Mouse (Mus musculus) E14TG2a.4 (cell line): ENCODE data around the gene Npb.

Experiments
- H3K27me3 ChIP-seq: 2 replicates; pipeline ENCODE4 v1.6.1; 2014; ENCODE audit warnings: low read length, control low read depth; ENCODE audit not compliant: insufficient read depth
- H3K36me3 ChIP-seq: 2 replicates; pipeline ENCODE4 v1.6.1; 2014; ENCODE audit warnings: low read length, control low read depth; ENCODE audit not compliant: insufficient read depth
- H3K4me1 ChIP-seq: replicated peaks from 2 replicates; pipeline ENCODE4 v1.6.1; 2014; ENCODE audit warnings: low read depth, low read length, control low read depth
- H3K4me3 ChIP-seq: replicated peaks from 2 replicates; pipeline ENCODE4 v1.5.1; 2014; ENCODE audit warnings: mild to moderate bottlenecking, low read length
- H3K9me3 ChIP-seq: 2 replicates; pipeline ENCODE4 v1.6.1; 2014; ENCODE audit warnings: low read length, control low read depth
- CTCF ChIP-seq: conservative IDR thresholded peaks from 2 replicates; pipeline ENCODE4 v1.5.1; 2014; ENCODE audit warnings: low read length
- NANOG ChIP-seq: IDR thresholded peaks from 2 replicates; pipeline ENCODE4 v1.6.1; 2014; ENCODE audit warnings: borderline replicate concordance, low read length, mixed read lengths
- POU5F1 ChIP-seq: IDR thresholded peaks from 2 replicates; pipeline ENCODE4 v1.6.1; 2014; ENCODE audit warnings: low read length, borderline replicate concordance

Npb gene

DNA sequence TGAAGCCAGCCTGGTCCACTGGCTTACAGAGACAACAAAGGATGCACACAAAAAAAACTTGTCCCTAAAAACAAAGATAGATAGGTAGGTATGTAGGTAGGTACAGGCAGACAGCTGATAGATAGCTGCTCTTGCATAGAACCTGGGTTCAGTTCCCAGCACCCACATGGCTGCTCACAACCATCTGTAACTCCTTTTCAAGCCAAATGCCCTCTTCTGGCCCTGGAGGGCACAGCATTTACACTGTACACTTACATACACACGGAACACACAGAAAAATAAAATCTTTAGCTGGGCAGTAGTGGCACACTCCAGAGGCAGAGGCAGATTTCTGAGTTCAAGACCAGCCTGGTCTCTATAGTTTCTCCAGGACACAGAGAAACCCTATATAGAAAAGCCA lies 24.3 kb upstream of the Npb start:
- H3K36me3 ChIP-seq: peaks cover 58% of the 10 kb centered on the region
- H3K27me3 ChIP-seq: no peaks in the 10 kb centered on the region
- TF ChIP-seq POU5F1 (no peak), NANOG (no peak), CTCF (peak; percentile 10; the same call in 1 of the 2 replicates)
- H3K4me3 ChIP-seq: no peak overlapping the region
- H3K4me1 ChIP-seq: peaks cover 29% of the 10 kb centered on the region
- no peaks in the 10 kb centered on the region for H3K9me3 ChIP-seq

DNA sequence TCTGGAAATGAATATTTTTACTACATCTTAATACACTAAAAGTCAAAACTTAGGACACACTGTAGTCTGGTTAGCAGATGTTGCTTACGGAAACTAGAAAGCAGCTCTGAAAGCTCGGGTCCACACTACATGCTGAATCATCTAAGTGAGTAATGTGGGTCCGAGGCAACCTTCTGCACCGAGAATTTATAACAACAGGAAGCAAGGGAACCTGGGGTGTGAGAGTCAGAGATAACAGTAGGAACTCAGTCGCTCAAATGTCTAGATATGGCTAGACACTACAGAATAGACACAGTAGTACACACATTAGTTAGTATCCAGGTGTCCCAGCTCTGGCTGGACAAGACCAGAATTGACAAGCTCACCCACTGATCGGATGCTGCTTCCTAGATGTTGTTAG lies 19.7 kb upstream of the Npb start:
- Histone ChIP-seq H3K4me1 (peaks cover 6% of the 10 kb centered on the region), H3K4me3 (no peak overlapping the region), H3K9me3 (no peaks in the 10 kb centered on the region), H3K36me3 (peaks cover 87% of the 10 kb centered on the region), H3K27me3 (no peaks in the 10 kb centered on the region)
- TF ChIP-seq NANOG (no peak), POU5F1 (no peak), CTCF (no peak)

DNA sequence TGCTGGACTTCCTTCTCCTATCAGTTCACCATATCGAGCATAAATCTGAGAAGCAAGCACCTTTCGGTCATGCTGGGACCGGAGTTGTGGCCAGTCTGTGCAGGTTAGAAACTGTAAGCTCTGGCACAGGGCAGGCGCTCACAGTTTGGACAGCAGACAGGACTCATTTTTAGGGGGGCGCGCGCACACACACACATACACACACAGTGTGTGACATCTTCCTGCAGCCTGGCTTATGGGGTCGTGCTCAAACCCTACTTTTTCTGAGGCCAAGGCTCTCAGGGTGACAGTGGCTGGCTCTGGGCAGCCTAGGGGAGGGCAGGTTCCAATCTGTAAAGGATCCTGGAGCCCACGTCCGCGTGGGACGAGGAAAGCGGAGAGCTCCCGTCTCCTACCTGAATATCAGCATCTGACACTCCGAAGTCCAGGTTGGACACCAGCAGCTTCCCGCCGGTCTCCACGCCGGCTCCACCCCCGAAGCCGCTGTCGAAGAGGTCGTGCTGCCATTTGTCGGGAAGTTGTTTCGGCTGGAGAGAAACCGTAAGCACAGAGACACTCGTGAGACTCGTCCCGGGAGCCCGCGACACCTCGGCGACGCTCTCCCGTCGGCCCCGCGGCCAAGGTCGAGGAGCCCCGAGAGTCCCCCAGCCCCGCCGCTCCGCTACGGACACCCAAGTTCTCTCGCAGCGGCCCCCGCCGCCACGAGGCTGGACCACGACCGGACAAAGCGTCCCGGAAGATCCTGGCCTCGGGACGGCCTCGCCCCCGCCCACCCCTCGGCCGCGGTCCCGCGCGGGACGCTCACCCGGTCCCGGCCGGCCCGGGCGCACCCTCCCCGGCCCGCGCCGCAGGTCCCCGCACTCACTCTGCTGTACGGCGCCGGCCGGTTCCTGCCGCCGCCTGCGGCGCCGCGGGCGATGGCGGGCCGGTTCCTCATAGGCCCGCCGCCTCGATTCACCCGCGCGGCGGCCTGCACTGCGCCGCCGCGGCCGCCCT lies 10.7 kb upstream of the Npb start:
- H3K4me3 ChIP-seq: peak overlapping the region; percentile 96
- TF ChIP-seq POU5F1 (no peak), NANOG (no peak), CTCF (no peak)
- peaks cover 82% of the 10 kb centered on the region for H3K36me3 ChIP-seq
- H3K27me3 ChIP-seq: no peaks in the 10 kb centered on the region
- peaks cover 61% of the 10 kb centered on the region for H3K4me1 ChIP-seq
- H3K9me3 ChIP-seq: no peaks in the 10 kb centered on the region

DNA sequence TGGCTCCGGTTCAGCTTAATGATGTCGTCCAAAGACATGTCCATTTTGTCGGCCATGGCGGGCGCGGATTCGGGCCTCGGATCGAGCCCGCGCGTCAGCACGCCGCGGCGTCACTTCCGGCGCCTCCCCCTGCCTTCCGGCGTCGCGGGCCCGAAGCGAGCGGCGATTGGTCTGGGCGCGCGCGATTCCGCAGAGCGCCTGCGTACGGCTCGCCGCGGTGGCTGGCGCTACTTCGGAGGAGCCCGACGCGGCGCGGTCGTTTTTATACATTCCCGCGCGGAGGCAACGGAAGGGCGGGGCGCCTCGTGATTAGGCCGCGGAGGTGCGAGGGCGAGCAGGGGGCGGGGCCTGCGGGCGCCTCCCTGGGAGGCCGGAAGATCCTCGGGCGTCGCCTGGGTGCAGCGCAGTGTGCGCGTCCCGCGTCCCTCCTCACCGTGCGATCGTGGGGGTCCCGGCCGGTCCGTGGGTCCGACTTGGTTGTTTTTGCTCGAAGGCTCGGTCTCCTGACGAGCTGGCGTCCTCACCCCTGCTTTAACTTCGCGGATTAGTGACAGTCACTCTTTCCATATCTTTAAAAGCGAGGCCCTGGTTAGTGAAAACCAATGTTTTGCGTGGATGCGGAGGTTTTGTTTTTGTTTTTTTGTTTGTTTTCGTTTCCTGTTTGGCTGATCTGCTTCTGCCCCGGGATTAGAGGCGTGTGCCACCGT lies 9.8 kb upstream of the Npb start, which contains the start of the genes Alyref and Anapc11:
Gene Alyref, minus strand, starts transcription at position 83 of the 707 bp plus-strand sequence.
Gene Anapc11, plus strand, starts transcription at position 139 of the 707 bp plus-strand sequence.
- Histone ChIP-seq H3K4me1 (peaks cover 56% of the 10 kb centered on the region), H3K36me3 (peaks cover 82% of the 10 kb centered on the region), H3K4me3 (peak within 1 kb of the TSS; percentile 96), H3K27me3 (no peaks in the 10 kb centered on the region), H3K9me3 (no peaks in the 10 kb centered on the region)
- TF ChIP-seq NANOG (no peak), CTCF (no peak), POU5F1 (no peak)

DNA sequence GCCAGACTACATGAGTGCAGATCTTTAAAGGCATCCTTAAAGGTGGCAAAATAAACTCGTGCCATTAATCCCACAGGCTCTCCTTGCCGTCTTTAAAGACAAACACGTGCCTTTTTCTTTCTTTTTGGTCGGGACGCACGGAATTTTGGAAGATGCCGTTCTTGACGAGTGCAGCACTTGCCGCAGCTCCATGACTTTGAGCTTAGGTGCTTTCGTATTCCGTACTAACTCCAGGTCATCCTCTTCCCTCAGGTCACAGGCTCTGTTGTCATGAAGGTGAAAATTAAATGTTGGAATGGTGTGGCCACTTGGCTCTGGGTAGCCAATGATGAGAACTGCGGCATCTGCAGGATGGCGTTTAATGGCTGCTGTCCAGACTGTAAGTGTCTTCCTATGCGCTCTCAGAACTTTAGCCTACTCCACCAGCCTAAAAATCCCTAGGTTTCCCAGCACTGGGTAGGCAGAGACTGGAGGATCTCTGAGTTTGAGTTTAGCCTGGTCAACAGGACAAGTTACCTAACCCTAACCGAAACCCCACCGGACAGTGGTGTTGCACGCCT lies 9.2 kb upstream of the Npb start:
- Histone ChIP-seq H3K36me3 (peaks cover 82% of the 10 kb centered on the region), H3K27me3 (no peaks in the 10 kb centered on the region), H3K4me3 (peak overlapping the region; percentile 96), H3K9me3 (no peaks in the 10 kb centered on the region), H3K4me1 (peaks cover 51% of the 10 kb centered on the region)
- TF ChIP-seq CTCF: no peak
- TF ChIP-seq NANOG: no peak
- no peak for TF ChIP-seq POU5F1

DNA sequence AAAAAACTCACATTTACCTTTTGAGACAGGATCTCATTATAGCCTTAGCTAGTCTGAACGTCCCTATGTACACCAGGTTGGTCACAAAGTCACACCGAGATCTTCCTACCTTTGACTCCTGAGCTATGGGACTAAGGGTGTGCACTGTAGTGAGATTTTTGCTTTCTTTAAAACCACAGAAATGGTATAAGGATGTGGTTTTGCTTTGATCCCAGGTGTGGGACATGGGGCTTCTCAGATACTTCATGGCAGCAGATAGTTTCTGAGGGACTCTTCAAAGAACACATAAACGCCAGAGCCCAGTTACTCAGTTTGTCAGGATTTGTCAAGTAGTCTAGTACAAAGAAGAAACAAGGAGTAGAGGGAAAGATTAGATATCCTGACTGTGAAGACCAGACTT lies 7.6 kb upstream of the Npb start:
- no peaks in the 10 kb centered on the region for H3K27me3 ChIP-seq
- peaks cover 37% of the 10 kb centered on the region for H3K4me1 ChIP-seq
- no peak overlapping the region for H3K4me3 ChIP-seq
- no peaks in the 10 kb centered on the region for H3K9me3 ChIP-seq
- peaks cover 82% of the 10 kb centered on the region for H3K36me3 ChIP-seq
- TF ChIP-seq POU5F1: no peak
- TF ChIP-seq NANOG: no peak
- TF ChIP-seq CTCF: no peak

DNA sequence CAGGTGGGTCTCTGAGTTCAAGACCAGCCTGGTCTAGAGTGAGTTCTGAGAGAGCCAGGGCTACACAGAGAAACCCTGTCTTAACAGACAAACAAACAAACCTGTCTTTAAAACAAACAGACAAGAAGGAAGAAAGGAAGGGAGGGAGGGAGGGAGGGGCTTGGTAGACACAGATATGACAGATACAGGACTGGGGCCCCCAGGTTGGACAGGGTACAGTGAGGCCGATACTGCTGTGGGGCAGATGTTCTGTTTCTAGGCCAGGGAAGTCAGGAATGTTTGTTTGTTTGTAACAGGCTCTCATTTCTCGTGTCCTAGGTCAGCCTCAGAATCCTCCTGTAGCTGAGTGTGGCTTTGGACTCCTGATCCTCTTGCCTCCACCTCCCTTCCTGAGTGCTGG lies 4.7 kb upstream of the Npb start:
- Histone ChIP-seq H3K4me1 (peaks cover 48% of the 10 kb centered on the region), H3K27me3 (0 out of 2 replicates have a peak, but pooled peaks cover 2% of the 10 kb centered on the region), H3K36me3 (peaks cover 81% of the 10 kb centered on the region), H3K9me3 (no peaks in the 10 kb centered on the region), H3K4me3 (no peak overlapping the region)
- TF ChIP-seq NANOG (no peak), CTCF (no peak), POU5F1 (no peak)

DNA sequence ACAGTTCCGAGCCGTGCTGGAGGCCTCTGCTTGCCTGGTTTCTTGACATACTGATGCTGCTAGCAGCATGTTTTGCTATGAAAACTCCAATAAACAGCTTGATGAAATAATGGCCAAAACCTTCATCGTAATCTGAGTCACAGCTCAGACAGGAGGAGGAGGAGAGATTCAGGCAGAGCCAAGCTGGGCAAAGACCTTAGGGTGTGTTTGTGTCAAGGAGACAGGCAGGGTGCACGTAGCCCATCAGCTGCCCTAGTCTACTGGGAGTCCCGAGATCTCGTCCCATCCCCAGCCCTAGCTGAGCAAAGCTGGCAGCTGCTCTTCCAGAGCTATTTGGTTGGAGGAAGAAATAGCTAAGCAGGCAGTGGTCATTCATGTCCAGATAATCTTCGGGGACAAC lies 2.6 kb upstream of the Npb start:
- Histone ChIP-seq H3K9me3 (no peaks in the 10 kb centered on the region), H3K4me3 (no peak overlapping the region), H3K4me1 (peaks cover 54% of the 10 kb centered on the region), H3K27me3 (0 out of 2 replicates have a peak, but pooled peaks cover 2% of the 10 kb centered on the region), H3K36me3 (peaks cover 78% of the 10 kb centered on the region)
- TF ChIP-seq CTCF (no peak), NANOG (no peak), POU5F1 (no peak)
